Mouse (Mus musculus): ENCODE measurements around the gene Mnx1. TPM values are rescaled to one million over a fixed set of nuclear protein-coding genes. Genes with fewer than 3 reads are reported as not detected.

Mnx1 gene
- polyA plus RNA-seq, 1 experiment from 2014 or later: 0.19 TPM

- H3K9me3 ChIP-seq: no peaks in the 10 kb centered on the region
- 1% methylated on average over 5 of the region's 5 CpGs for WGBS
- H3K4me2 ChIP-seq: no peak overlapping the region
- no peaks in the 10 kb centered on the region for H3K36me3 ChIP-seq
- H3K4me1 ChIP-seq (replicated peaks): peaks cover 14% of the 10 kb centered on the region
- no peak for ATAC-seq (ENCODE audit: low FRiP score, low read depth)
- no peak overlapping the region for H3K27ac ChIP-seq (replicated peaks)
- peaks cover 90% of the 10 kb centered on the region for H3K27me3 ChIP-seq
- H3K9ac ChIP-seq: no peak overlapping the region
- no peak overlapping the region for H3K4me3 ChIP-seq
Observed at GRCm38 (mm10) chr5:29475556-29475955, 2.7 kb downstream of the Mnx1 start.

DNA sequence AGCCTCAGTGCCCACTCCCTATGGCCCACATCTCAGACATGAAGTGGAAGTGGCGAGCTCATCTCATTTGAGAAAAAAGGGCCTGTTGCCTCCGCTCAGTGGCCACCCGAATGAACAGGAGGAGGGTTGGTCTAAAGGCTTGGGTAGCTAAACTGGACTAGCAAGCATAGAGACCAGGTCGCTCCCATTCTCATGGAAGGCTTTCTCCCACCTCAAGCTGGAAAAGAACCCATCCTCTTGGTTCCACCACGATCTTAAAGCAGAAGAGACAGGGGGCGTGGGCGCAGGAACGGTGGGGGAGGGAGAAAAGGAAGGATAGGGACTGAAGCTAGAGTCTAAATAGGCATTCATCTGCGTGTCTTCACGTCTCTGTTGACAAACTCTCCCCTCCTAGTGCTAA, 3.2 kb downstream of the Mnx1 start:
- Histone ChIP-seq H3K9me3 (no peaks in the 10 kb centered on the region), H3K9ac (no peak overlapping the region), H3K4me2 (no peak overlapping the region), H3K4me1 (replicated peaks) (peaks cover 14% of the 10 kb centered on the region), H3K4me3 (no peak overlapping the region), H3K27me3 (peaks cover 90% of the 10 kb centered on the region), H3K27ac (replicated peaks) (no peak overlapping the region), H3K36me3 (no peaks in the 10 kb centered on the region)
- ATAC-seq (ENCODE audit: low FRiP score, low read depth): no peak
- 2% methylated on average over 10 of the region's 10 CpGs for WGBS

- 1% methylated on average over 35 of the region's 35 CpGs for WGBS
- no peak for ATAC-seq (ENCODE audit: low FRiP score, low read depth)
Observed at GRCm38 (mm10) chr5:29474246-29474960, 3.9 kb downstream of the Mnx1 start.

GRCm38 (mm10) chr5:29473551-29474245, 4.6 kb downstream of the Mnx1 start:
- Histone ChIP-seq H3K27me3 (peaks cover 89% of the 10 kb centered on the region), H3K36me3 (no peaks in the 10 kb centered on the region), H3K4me3 (no peak overlapping the region), H3K9ac (no peak overlapping the region), H3K4me1 (replicated peaks) (peaks cover 14% of the 10 kb centered on the region), H3K9me3 (no peaks in the 10 kb centered on the region), H3K4me2 (no peak overlapping the region), H3K27ac (replicated peaks) (no peak overlapping the region)
- no peak for ATAC-seq (ENCODE audit: low FRiP score, low read depth)
- under 1% methylated on average over 34 of the region's 35 CpGs for WGBS

More at GRCm38 (mm10) chr5:29474246-29474960, 3.9 kb downstream of the Mnx1 start:
- H3K4me2 ChIP-seq: no peak overlapping the region
- no peak overlapping the region for H3K4me3 ChIP-seq
- peaks cover 90% of the 10 kb centered on the region for H3K27me3 ChIP-seq
- H3K27ac ChIP-seq (replicated peaks): no peak overlapping the region
- H3K9me3 ChIP-seq: no peaks in the 10 kb centered on the region
- H3K9ac ChIP-seq: no peak overlapping the region
- peaks cover 14% of the 10 kb centered on the region for H3K4me1 ChIP-seq (replicated peaks)
- no peaks in the 10 kb centered on the region for H3K36me3 ChIP-seq

- Histone ChIP-seq H3K9me3 (no peaks in the 10 kb centered on the region), H3K36me3 (no peaks in the 10 kb centered on the region), H3K27me3 (peaks cover 86% of the 10 kb centered on the region), H3K4me1 (replicated peaks) (peaks cover 9% of the 10 kb centered on the region), H3K9ac (no peak overlapping the region), H3K27ac (replicated peaks) (no peak overlapping the region), H3K4me3 (no peak overlapping the region), H3K4me2 (no peak overlapping the region)
- 1% methylated on average over 22 of the region's 22 CpGs for whole genome bisulfite sequencing
- no peak for ATAC-seq (ENCODE audit: low FRiP score, low read depth)
Observed at GRCm38 (mm10) chr5:29471855-29472665, 6.2 kb downstream of the Mnx1 start.

- Histone ChIP-seq H3K9ac (no peak overlapping the region), H3K27ac (replicated peaks) (no peak overlapping the region), H3K36me3 (no peaks in the 10 kb centered on the region), H3K27me3 (peaks cover 86% of the 10 kb centered on the region), H3K4me2 (no peak overlapping the region), H3K4me3 (no peak overlapping the region), H3K9me3 (no peaks in the 10 kb centered on the region), H3K4me1 (replicated peaks) (peaks cover 9% of the 10 kb centered on the region)
- no peak for ATAC-seq (ENCODE audit: low FRiP score, low read depth)
- WGBS: 4% methylated on average over 11 of the region's 11 CpGs
Observed at GRCm38 (mm10) chr5:29471396-29471795, 6.9 kb downstream of the Mnx1 start.

DNA sequence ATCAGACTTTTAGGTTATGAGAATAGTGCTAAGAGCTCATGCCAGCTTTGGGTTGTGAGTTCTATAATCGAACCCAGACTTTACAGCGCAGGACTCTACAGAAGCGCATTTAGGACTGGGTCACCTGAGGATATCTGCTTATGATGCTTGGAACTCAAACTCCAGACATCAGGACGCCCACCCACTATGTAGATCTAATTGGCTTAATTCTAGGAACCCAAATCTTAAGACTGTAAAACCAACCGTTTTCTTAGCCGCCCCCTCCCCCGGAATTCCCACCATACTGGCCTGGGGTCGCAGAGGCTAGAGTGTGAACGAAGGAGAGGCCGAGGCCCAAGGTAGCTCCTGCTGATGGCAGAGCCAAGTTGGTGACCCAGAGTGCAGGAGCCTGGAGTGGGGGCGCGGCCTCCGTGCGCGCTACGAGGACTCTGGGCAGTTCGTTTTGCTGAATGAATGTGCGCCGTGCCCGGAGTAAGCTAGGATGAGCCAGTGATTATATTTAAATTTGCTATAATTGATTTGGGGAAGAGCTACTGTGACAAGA, 7.3 kb downstream of the Mnx1 start:
- WGBS: 2% methylated on average over 20 of the region's 20 CpGs
- Histone ChIP-seq H3K4me3 (no peak overlapping the region), H3K27ac (replicated peaks) (no peak overlapping the region), H3K9me3 (no peaks in the 10 kb centered on the region), H3K36me3 (no peaks in the 10 kb centered on the region), H3K27me3 (peaks cover 86% of the 10 kb centered on the region), H3K4me2 (no peak overlapping the region), H3K4me1 (replicated peaks) (peaks cover 9% of the 10 kb centered on the region), H3K9ac (no peak overlapping the region)
- ATAC-seq (ENCODE audit: low FRiP score, low read depth): no peak

DNA sequence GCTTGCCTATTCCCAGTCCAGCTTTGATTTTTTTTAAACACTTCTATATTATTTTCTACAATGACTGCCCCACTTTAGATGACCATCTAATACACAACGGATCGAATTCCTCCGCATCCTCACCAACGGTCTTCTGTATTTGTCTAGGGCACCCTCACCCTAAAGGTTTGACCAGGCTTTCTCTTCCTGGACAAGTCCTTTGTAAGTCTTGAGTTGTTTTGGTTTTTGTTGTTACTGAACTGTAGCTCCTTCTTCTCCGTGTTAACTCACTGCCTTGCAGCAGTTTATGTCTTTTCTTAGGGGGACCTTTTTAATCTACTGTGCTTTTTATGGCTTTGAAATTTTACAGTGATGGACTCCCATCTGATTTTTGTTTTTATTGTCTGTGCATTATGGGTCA, 8.0 kb downstream of the Mnx1 start:
- ATAC-seq (ENCODE audit: low FRiP score, low read depth): no peak
- Histone ChIP-seq H3K36me3 (no peaks in the 10 kb centered on the region), H3K9me3 (no peaks in the 10 kb centered on the region), H3K27me3 (peaks cover 86% of the 10 kb centered on the region), H3K9ac (no peak overlapping the region), H3K4me2 (no peak overlapping the region), H3K27ac (replicated peaks) (no peak overlapping the region), H3K4me3 (no peak overlapping the region), H3K4me1 (replicated peaks) (peaks cover 9% of the 10 kb centered on the region)
- 11% methylated on average over 5 of the region's 5 CpGs for WGBS

GRCm38 (mm10) chr5:29469501-29469900, 8.8 kb downstream of the Mnx1 start:
- Histone ChIP-seq H3K9ac (no peak overlapping the region), H3K4me1 (replicated peaks) (peaks cover 9% of the 10 kb centered on the region), H3K4me3 (no peak overlapping the region), H3K9me3 (no peaks in the 10 kb centered on the region), H3K36me3 (no peaks in the 10 kb centered on the region), H3K27ac (replicated peaks) (no peak overlapping the region), H3K4me2 (no peak overlapping the region), H3K27me3 (peaks cover 80% of the 10 kb centered on the region)
- WGBS: 6% methylated on average over 4 of the region's 4 CpGs
- ATAC-seq (ENCODE audit: low FRiP score, low read depth): no peak

DNA sequence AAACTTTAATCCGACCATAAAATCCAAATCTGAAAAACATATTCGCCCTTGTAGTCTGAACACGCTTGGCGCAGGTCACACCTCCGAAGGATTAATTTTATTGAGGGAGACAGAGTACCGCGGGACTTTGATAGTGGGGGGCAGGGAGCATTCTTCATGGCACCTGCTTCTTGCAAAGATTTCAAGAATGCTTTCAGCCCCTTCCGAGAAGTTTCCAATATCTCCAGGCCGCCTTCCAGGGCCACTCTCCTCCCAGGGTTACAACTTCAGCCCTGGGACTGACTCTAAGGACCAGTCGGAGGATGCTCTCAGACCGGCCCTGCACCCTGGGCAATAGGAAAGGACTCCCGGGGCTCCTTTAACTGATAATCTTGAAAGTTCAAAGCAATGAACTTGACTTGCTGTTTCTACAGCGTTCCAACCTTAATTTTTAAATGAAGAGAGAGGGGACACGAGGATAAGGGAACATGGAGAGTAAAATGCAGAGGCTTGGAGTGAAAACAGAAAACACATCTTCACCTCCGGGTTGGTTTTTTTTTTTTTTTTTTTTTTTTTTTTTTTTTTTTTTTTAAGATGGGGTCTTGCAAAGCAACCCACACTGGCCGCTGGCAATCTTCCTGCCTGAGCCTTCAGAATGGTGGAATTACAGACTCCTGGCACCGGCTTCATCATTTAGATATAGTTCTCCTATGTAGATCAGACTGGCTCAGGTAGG, 9.8 kb downstream of the Mnx1 start:
- under 1% methylated on average over 17 of the region's 17 CpGs for WGBS

More for the DNA sequence above, 9.8 kb downstream of the Mnx1 start:
- Histone ChIP-seq H3K27me3 (peaks cover 72% of the 10 kb centered on the region), H3K9ac (no peak overlapping the region), H3K4me3 (peak overlapping the region; percentile 25; the same call in 1 of the 2 replicates), H3K27ac (replicated peaks) (no peak overlapping the region), H3K36me3 (no peaks in the 10 kb centered on the region), H3K4me2 (peak overlapping the region; percentile 53), H3K9me3 (no peaks in the 10 kb centered on the region), H3K4me1 (replicated peaks) (peaks cover 9% of the 10 kb centered on the region)
- ATAC-seq (ENCODE audit: low FRiP score, low read depth): no peak
